Comparison of ENCODE assay signal across 17 mouse cellular contexts in the genomic region with DNA sequence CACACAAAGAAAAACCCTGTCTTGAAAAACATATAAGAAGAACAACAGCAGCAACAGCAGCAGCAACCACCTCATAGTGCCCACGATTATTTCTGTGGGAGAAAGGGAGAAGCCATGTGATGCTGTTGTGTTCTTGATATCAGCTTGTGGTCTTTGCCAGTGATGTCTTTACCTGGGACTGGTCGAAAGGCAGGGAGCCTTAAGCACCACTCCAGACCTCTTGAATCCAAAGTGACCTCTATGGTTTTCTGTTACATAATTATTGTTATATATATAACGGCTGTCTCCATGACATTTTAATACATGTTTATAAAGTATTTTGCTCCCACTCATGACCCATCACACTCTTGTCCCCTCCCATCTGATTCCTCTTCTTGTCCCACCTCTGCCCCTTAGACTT.
"Had no signal": no experiment of that assay in that cellular context is flagged by ENCODE, and none has a peak within 500 bp of the region (broad histone marks: within the 10 kb centered on the region; RNA-seq: fewer than 3 reads in every experiment).

No protein-coding gene starts in this region.

- DNase-seq: liver, embryonic 13.5 days; liver, postnatal 0 days; lung, embryonic 14.5 days; retina, postnatal 1 day; right cerebral cortex, adult 18-20 months; right cerebral cortex, postnatal 25 days; thymus, adult 2 months; thymus, postnatal 25 days; thymus, postnatal 4 days had no signal

- H3K4me3 ChIP-seq: liver, embryonic 13.5 days; liver, embryonic 15.5 days; megakaryocyte, embryonic 14.5 days; midbrain, embryonic 13.5 days; midbrain, embryonic 15.5 days; neural tube, embryonic 12.5 days; stomach, embryonic 15.5 days had no signal

- H3K4me1 ChIP-seq: liver, embryonic 13.5 days; liver, embryonic 15.5 days; midbrain, embryonic 15.5 days had no signal

- H3K27ac ChIP-seq: liver, embryonic 13.5 days; liver, embryonic 15.5 days; macrophage; midbrain, embryonic 13.5 days; midbrain, embryonic 15.5 days; neural tube, embryonic 12.5 days; stomach, embryonic 15.5 days; stomach, postnatal 0 days had no signal
